Mouse (Mus musculus): Measurements from ENCODE around the gene Galnt6. TPM values are rescaled to one million over a fixed set of nuclear protein-coding genes. Genes with fewer than 3 reads are reported as not detected.

Galnt6 gene
- polyA plus RNA-seq, 1 experiment from 2014 or later = 0.07 TPM

DNA sequence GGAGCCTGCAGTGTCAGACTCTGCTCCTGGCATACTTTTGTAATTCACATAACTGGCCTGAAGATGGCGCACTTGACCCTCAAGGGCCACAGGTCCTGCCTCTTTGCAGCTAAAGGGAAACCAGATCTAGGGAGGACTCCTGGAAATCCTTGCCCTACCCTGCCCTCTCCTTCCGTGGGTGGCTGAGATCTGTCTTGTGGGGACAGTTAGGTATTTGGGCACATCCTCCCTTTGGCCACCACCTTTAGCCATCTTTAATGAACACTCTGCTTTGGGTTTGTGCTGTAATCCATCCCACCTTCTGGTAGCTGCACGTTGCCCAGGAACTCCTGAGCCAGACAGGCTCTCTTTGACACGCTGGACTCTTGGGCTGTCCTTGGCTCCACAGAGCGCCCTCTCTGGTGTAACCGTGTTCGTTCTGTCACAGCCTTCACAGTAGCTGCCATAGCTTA is 28.4 kb upstream of the Galnt6 start:
- Histone ChIP-seq H3K27ac (replicated peaks; ENCODE audit: low read depth, low read length) (no peak overlapping the region), H3K4me1 (ENCODE audit: control insufficient read depth, insufficient read depth, low read length) (peaks cover 4% of the 10 kb centered on the region; the same call in 1 of the 2 replicates), H3K4me3 (ENCODE audit: low read depth, low read length) (no peak overlapping the region), H3K9ac (ENCODE audit: low read length) (no peak overlapping the region), H3K9me3 (ENCODE audit: control insufficient read depth, low read length) (no peaks in the 10 kb centered on the region), H3K36me3 (ENCODE audit: control insufficient read depth, insufficient read depth, low read length) (no peaks in the 10 kb centered on the region), H3K27me3 (ENCODE audit: control insufficient read depth, insufficient read depth, low read length) (no peaks in the 10 kb centered on the region), H3K4me2 (ENCODE audit: low read depth, severe bottlenecking) (no peak overlapping the region)
- WGBS = 3% methylated on average over 7 of the region's 7 CpGs
- no peak for ATAC-seq (ENCODE audit: insufficient number of reproducible peaks, low FRiP score, low TSS enrichment, low read depth)
- peak; percentile 83 for DNase-seq (ENCODE audit: low spot score)

DNA sequence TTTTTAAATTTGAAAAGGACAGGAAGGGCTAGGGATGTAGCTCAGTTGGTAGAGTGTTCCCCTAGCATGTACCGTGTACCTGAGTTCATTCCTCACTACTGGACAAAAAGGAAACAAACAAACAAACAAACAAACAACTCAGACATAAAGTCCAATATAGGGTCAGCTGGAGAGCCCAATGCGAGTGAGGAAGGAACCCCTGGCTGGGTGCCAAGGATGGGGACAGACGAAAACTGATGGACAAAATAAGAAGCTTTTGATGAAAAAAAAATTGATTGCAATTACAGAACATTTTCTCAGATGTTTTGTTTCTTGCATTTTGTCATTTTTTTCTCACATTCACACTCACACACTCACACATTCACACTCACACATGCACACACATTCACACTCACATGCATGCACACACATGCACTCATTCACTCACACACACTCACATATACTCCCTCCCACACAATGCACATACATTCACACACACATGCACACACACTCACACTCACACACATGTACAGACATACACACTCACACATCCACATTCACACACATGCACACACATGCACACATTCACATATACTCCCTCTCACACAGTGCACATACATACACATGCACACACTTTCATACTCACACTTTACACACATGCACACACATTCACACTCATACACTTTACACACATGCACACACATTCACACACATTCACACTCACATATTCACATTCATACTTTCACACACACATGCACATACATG is 26.9 kb upstream of the Galnt6 start:
- WGBS = 81% methylated on average over 3 of the region's 3 CpGs
- no peak for ATAC-seq (ENCODE audit: insufficient number of reproducible peaks, low FRiP score, low TSS enrichment, low read depth)

DNA sequence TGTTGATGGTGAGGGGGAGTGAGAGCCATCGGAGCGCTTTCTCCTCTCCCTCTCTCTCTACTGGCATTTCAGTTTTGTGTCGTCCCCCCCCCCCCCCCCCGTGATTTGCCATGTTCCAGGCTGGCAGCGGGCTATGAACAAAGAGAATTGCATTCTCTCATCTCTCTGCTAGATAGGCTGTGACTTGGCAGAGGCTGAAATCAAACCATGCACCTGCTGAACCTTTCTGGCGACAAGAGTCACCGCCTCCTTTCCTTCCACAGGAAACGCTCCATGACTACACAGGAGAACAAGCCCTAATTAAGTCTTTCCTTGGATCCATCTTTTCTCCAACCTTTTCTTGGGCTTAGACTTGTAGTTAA is 26.3 kb upstream of the Galnt6 start:
- ATAC-seq (ENCODE audit: insufficient number of reproducible peaks, low FRiP score, low TSS enrichment, low read depth) (no peak), DNase-seq (ENCODE audit: low spot score) (no peak)
- no peaks in the 10 kb centered on the region for H3K27me3 ChIP-seq (ENCODE audit: control insufficient read depth, insufficient read depth, low read length)
- WGBS = 48% methylated on average over 6 of the region's 8 CpGs
- no peaks in the 10 kb centered on the region for H3K4me1 ChIP-seq (ENCODE audit: control insufficient read depth, insufficient read depth, low read length)
- no peaks in the 10 kb centered on the region for H3K9me3 ChIP-seq (ENCODE audit: control insufficient read depth, low read length)
- H3K27ac ChIP-seq (replicated peaks; ENCODE audit: low read depth, low read length) = no peak overlapping the region
- H3K4me2 ChIP-seq (ENCODE audit: low read depth, severe bottlenecking) = no peak overlapping the region
- H3K9ac ChIP-seq (ENCODE audit: low read length) = no peak overlapping the region
- no peaks in the 10 kb centered on the region for H3K36me3 ChIP-seq (ENCODE audit: control insufficient read depth, insufficient read depth, low read length)
- no peak overlapping the region for H3K4me3 ChIP-seq (ENCODE audit: low read depth, low read length)

More for the DNA sequence above, 26.9 kb upstream of the Galnt6 start:
- Histone ChIP-seq H3K4me2 (ENCODE audit: low read depth, severe bottlenecking) (no peak overlapping the region), H3K9ac (ENCODE audit: low read length) (no peak overlapping the region), H3K27me3 (ENCODE audit: control insufficient read depth, insufficient read depth, low read length) (no peaks in the 10 kb centered on the region), H3K27ac (replicated peaks; ENCODE audit: low read depth, low read length) (no peak overlapping the region), H3K4me3 (ENCODE audit: low read depth, low read length) (no peak overlapping the region), H3K9me3 (ENCODE audit: control insufficient read depth, low read length) (no peaks in the 10 kb centered on the region), H3K4me1 (ENCODE audit: control insufficient read depth, insufficient read depth, low read length) (peaks cover under 1% of the 10 kb centered on the region; the same call in 1 of the 2 replicates), H3K36me3 (ENCODE audit: control insufficient read depth, insufficient read depth, low read length) (no peaks in the 10 kb centered on the region)
- no peak for DNase-seq (ENCODE audit: low spot score)

DNA sequence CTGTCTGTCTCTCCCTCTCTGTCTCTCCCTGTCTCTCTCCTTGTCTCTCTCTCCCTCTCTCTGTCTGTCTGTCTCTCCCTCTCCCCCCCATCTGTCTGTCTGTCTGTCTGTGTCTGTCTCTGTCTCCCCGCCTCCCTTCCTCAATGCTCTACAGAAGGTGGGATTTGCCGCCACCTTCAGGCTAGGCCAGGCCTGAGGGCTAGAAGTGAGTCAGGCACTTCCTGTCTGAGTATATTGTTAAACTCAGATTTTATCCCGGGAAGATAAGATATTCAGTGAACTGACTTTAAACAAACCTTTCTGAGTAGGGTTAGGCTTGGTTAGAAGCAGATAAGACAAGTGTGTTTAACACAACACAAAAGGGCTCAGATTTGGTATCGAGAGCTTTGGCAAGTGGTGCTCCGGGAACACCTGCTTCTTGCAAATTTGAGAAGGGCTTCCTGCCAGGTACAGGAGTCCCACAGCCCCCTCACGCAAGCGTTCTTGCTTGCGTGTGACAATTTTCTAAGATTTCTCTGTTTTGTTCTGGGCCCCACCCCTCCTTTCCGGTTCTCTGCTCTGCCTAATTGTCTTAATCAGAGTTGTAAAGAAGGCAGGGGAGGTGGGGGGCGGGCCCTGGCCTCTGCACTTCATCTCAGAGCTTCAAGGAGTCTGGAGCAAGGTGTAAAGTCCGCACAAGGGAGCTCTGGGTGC is 25.8 kb upstream of the Galnt6 start:
- Histone ChIP-seq H3K9me3 (ENCODE audit: control insufficient read depth, low read length) (no peaks in the 10 kb centered on the region), H3K27ac (replicated peaks; ENCODE audit: low read depth, low read length) (no peak overlapping the region), H3K4me1 (ENCODE audit: control insufficient read depth, insufficient read depth, low read length) (no peaks in the 10 kb centered on the region), H3K36me3 (ENCODE audit: control insufficient read depth, insufficient read depth, low read length) (no peaks in the 10 kb centered on the region), H3K9ac (ENCODE audit: low read length) (no peak overlapping the region; the same call in 1 of the 2 replicates), H3K4me3 (ENCODE audit: low read depth, low read length) (no peak overlapping the region), H3K27me3 (ENCODE audit: control insufficient read depth, insufficient read depth, low read length) (no peaks in the 10 kb centered on the region), H3K4me2 (ENCODE audit: low read depth, severe bottlenecking) (no peak overlapping the region)
- ATAC-seq (ENCODE audit: insufficient number of reproducible peaks, low FRiP score, low TSS enrichment, low read depth) (no peak), DNase-seq (ENCODE audit: low spot score) (no peak)
- 12% methylated on average over 11 of the region's 11 CpGs for WGBS

DNA sequence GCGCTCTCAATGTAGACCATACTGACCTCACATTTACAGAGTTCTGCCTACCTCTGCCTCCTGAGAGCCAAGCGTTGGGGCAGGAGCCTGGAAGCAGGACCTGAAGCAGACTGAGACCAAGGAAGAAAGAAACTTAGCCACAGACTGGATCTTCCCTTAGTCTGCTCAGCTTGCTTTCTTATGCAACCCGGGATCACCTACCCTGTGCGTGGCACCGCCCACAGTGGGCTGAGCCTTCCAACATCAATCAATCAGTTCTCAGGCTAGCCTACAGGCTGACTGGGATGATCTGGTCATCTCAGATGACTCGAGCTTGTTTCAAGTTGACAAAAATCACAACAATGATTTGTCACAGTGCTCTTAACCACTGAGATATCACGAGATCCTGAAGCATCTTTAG is 24.9 kb upstream of the Galnt6 start:
- no peak for ATAC-seq (ENCODE audit: insufficient number of reproducible peaks, low FRiP score, low TSS enrichment, low read depth)

DNA sequence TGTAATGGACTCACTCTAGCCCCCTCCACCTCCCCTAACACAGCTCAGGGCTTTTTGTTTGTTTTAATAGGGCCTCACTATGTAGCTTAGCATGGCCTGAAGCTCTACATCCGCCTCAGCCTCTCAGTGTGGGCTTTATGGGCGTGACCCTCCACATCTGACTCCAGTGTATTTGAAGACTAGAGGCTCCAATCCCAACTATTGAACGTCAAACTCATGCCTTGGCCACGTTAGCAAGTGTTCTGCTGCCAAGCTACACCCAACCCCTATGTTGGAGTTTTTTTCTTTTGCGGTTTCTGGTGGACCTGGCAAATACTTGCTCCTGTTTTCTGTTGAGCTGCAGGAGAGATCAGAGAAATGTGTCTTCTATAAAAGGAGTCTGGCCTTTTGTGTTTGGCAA is 23.9 kb upstream of the Galnt6 start:
- no peak for DNase-seq (ENCODE audit: low spot score)
- no peaks in the 10 kb centered on the region for H3K27me3 ChIP-seq (ENCODE audit: control insufficient read depth, insufficient read depth, low read length)
- H3K36me3 ChIP-seq (ENCODE audit: control insufficient read depth, insufficient read depth, low read length) = no peaks in the 10 kb centered on the region
- H3K9me3 ChIP-seq (ENCODE audit: control insufficient read depth, low read length) = no peaks in the 10 kb centered on the region
- ATAC-seq (ENCODE audit: insufficient number of reproducible peaks, low FRiP score, low TSS enrichment, low read depth) = no peak
- H3K4me2 ChIP-seq (ENCODE audit: low read depth, severe bottlenecking) = no peak overlapping the region
- H3K9ac ChIP-seq (ENCODE audit: low read length) = no peak overlapping the region
- H3K4me3 ChIP-seq (ENCODE audit: low read depth, low read length) = no peak overlapping the region
- 78% methylated on average over 5 of the region's 5 CpGs for WGBS
- no peaks in the 10 kb centered on the region for H3K4me1 ChIP-seq (ENCODE audit: control insufficient read depth, insufficient read depth, low read length)
- H3K27ac ChIP-seq (replicated peaks; ENCODE audit: low read depth, low read length) = no peak overlapping the region

More for the DNA sequence above, 24.9 kb upstream of the Galnt6 start:
- H3K9me3 ChIP-seq (ENCODE audit: control insufficient read depth, low read length) = no peaks in the 10 kb centered on the region
- H3K4me3 ChIP-seq (ENCODE audit: low read depth, low read length) = no peak overlapping the region
- H3K36me3 ChIP-seq (ENCODE audit: control insufficient read depth, insufficient read depth, low read length) = no peaks in the 10 kb centered on the region
- no peak overlapping the region for H3K4me2 ChIP-seq (ENCODE audit: low read depth, severe bottlenecking)
- DNase-seq (ENCODE audit: low spot score) = no peak
- H3K27me3 ChIP-seq (ENCODE audit: control insufficient read depth, insufficient read depth, low read length) = no peaks in the 10 kb centered on the region
- 39% methylated on average over 7 of the region's 7 CpGs for WGBS
- H3K4me1 ChIP-seq (ENCODE audit: control insufficient read depth, insufficient read depth, low read length) = no peaks in the 10 kb centered on the region
- H3K9ac ChIP-seq (ENCODE audit: low read length) = no peak overlapping the region
- H3K27ac ChIP-seq (replicated peaks; ENCODE audit: low read depth, low read length) = no peak overlapping the region

DNA sequence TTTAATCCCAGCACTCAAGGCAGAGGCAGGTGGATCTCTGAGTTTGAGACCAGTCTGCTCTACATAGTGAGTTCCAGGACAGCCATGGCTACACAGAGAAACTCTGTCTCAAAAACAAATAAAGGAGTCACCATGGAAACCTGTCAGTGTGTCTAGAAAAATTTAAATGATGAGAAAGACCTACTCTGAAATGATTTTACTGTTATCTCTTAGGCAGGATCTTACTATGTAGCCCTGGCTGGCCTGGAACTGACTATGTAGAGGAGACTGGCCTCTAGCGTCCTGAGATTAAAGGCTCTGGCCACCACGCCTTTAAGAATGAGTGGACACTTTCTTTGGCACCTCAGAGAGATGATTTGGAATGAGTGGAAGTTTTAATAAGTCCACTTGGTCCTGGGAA is 23.3 kb upstream of the Galnt6 start:
- no peak overlapping the region for H3K9ac ChIP-seq (ENCODE audit: low read length)
- no peaks in the 10 kb centered on the region for H3K4me1 ChIP-seq (ENCODE audit: control insufficient read depth, insufficient read depth, low read length)
- no peaks in the 10 kb centered on the region for H3K36me3 ChIP-seq (ENCODE audit: control insufficient read depth, insufficient read depth, low read length)
- ATAC-seq (ENCODE audit: insufficient number of reproducible peaks, low FRiP score, low TSS enrichment, low read depth) = no peak
- WGBS = 71% methylated on average over 2 of the region's 2 CpGs
- no peak overlapping the region for H3K4me2 ChIP-seq (ENCODE audit: low read depth, severe bottlenecking)
- H3K9me3 ChIP-seq (ENCODE audit: control insufficient read depth, low read length) = no peaks in the 10 kb centered on the region
- no peak for DNase-seq (ENCODE audit: low spot score)
- no peak overlapping the region for H3K4me3 ChIP-seq (ENCODE audit: low read depth, low read length)
- H3K27me3 ChIP-seq (ENCODE audit: control insufficient read depth, insufficient read depth, low read length) = no peaks in the 10 kb centered on the region
- no peak overlapping the region for H3K27ac ChIP-seq (replicated peaks; ENCODE audit: low read depth, low read length)

DNA sequence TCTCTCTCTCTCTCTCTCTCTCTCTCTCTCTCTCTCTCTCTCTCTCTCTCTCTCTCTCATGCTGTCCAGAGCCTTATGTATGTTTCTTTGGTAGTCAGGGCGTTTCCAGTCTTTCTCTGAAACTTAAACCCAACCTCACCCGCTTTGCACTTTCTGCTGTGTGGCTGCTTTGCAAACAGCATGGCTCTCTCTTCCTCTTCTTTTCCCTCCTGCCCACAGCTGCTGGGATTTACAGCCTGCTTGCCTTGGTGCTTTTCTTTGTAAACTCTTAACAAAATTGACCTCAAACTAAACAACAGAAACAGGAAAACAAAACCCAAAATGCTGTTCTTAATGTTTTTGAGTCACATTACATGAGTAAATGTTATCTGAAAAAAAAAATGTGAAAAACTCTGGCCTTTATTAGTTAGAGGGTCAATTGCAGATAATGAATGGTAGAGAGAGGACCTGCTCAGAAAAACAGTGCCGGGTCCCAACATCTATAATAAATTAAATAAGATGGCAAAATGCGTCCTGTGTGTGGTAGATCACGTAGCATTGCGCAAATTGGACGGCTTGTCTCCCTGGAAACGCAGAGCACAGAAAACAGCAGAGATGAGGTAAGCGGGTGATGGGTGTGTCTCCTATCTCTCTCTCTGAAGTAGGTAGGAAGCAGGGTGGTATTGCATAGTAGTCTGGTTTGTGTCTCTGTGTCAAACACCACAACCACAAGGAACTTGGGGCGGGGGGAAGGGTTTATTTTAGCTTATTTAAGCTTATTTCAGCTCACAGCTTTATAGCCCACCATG is 20.8 kb upstream of the Galnt6 start:
- no peaks in the 10 kb centered on the region for H3K27me3 ChIP-seq (ENCODE audit: control insufficient read depth, insufficient read depth, low read length)
- H3K27ac ChIP-seq (replicated peaks; ENCODE audit: low read depth, low read length) = no peak overlapping the region
- ATAC-seq (ENCODE audit: insufficient number of reproducible peaks, low FRiP score, low TSS enrichment, low read depth) (no peak), DNase-seq (ENCODE audit: low spot score) (no peak)
- no peak overlapping the region for H3K9ac ChIP-seq (ENCODE audit: low read length)
- H3K9me3 ChIP-seq (ENCODE audit: control insufficient read depth, low read length) = no peaks in the 10 kb centered on the region
- H3K4me3 ChIP-seq (ENCODE audit: low read depth, low read length) = no peak overlapping the region
- no peaks in the 10 kb centered on the region for H3K36me3 ChIP-seq (ENCODE audit: control insufficient read depth, insufficient read depth, low read length)
- 0 out of 2 replicates have a peak, but pooled peaks cover 3% of the 10 kb centered on the region for H3K4me1 ChIP-seq (ENCODE audit: control insufficient read depth, insufficient read depth, low read length)
- H3K4me2 ChIP-seq (ENCODE audit: low read depth, severe bottlenecking) = no peak overlapping the region
- WGBS = 73% methylated on average over 10 of the region's 10 CpGs
